Mouse (Mus musculus): Measurements from ENCODE around the gene Rbm45.

GRCm38 (mm10) chr2:76400178-76400577, 30.4 kb downstream of the Rbm45 start:
- TF ChIP-seq CTCF (conservative IDR thresholded peaks at IDR 0.05; ENCODE audit: low read length): no peak
- TF ChIP-seq POU5F1 (IDR thresholded peaks at IDR 0.05; ENCODE audit: borderline replicate concordance, low read length): no peak
